Mouse (Mus musculus) adipose tissue, adult 10 weeks (tissue): ENCODE results near the gene Htr1a. TPM values are rescaled to one million over a fixed set of nuclear protein-coding genes. Genes with fewer than 3 reads are reported as not detected.

Experiments used
- polyA plus RNA-seq: library from polyadenylated mRNA; stranded (reverse); fragments of 350-450 nt; fragmentation: Illumina TruSeq; extraction: RNeasy Lipid Tissue Mini Kit (QIAGEN cat#74804); gene quantifications from one replicate; pipeline ENCODE4 v1.2.3, GENCODE M21; 2014; ENCODE audit warnings: low read depth, low replicate concordance

The Htr1a gene
- 0.19 TPM for polyA plus RNA-seq

GRCm38 (mm10) chr13:105443339-105443738 is at the start of gene Htr1a:
Gene Htr1a, plus strand, starts transcription at chr13:105443639.

Other genes starting within 250 kb of the Htr1a start
- gene Rnf180, start 148.8 kb upstream of the Htr1a start, polyA plus RNA-seq = 47.0 TPM